Comparison of ENCODE assay signal across 14 mouse cellular contexts in the genomic region with DNA sequence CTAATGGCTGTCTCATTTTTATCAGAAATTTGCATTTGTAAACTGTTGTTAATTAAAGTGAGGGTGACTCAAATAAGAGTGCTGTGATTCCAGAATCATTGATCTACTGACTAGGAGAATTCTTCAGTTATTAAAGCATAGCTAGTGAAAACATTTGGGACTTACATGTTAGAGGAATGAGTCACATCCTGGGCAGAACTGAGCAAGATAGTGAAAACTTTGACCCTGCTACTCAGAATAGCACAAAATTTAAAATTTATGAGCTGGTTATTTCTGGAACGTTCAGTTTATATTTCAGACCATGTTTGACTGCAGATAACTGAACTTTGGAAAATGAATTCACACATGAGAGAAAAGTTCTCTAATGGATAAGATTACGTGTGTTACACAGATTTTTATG.
"Had no signal": no experiment of that assay in that cellular context is flagged by ENCODE, and none has a peak within 500 bp of the region (broad histone marks: within the 10 kb centered on the region; RNA-seq: fewer than 3 reads in every experiment).

No protein-coding gene starts in this region.

- H3K4me3 ChIP-seq: kidney, embryonic 15.5 days; limb, embryonic 10.5 days; liver, embryonic 15.5 days; neural tube, embryonic 12.5 days had no signal

- ATAC-seq: lung, postnatal 0 days had no signal

- H3K4me1 ChIP-seq: kidney, embryonic 15.5 days; limb, embryonic 10.5 days; liver, embryonic 15.5 days; neural tube, embryonic 12.5 days had no signal

- H3K36me3 ChIP-seq: kidney, embryonic 15.5 days; limb, embryonic 10.5 days; liver, embryonic 15.5 days; neural tube, embryonic 12.5 days had no signal

- H3K9me3 ChIP-seq: kidney, embryonic 15.5 days; limb, embryonic 10.5 days; liver, embryonic 15.5 days; neural tube, embryonic 12.5 days had no signal

- H3K9ac ChIP-seq: kidney, embryonic 15.5 days; liver, embryonic 15.5 days; neural tube, embryonic 12.5 days had no signal

- H3K27ac ChIP-seq: kidney, embryonic 15.5 days; limb, embryonic 10.5 days; liver, embryonic 15.5 days; neural tube, embryonic 12.5 days had no signal

- H3K4me2 ChIP-seq: kidney, embryonic 15.5 days; liver, embryonic 11.5 days; liver, embryonic 15.5 days; neural tube, embryonic 12.5 days had no signal

- DNase-seq: lung, adult 2 months; lung, postnatal 36 days; midbrain, embryonic 14.5 days; retina, postnatal 1 day; right cerebral cortex, postnatal 4 days; spleen, adult 18-20 months; thymus, adult 18-20 months; thymus, postnatal 25 days had no signal

- H3K27me3 ChIP-seq: kidney, embryonic 15.5 days; liver, embryonic 15.5 days; neural tube, embryonic 12.5 days had no signal
